Mouse (Mus musculus) liver, embryonic 15.5 days (tissue): ENCODE results near the gene Haus6. TPM values are rescaled to one million over a fixed set of nuclear protein-coding genes. Genes with fewer than 3 reads are reported as not detected.

Experiments
- ATAC-seq: fragments of 200-750 bp; cut with Nextera tagmentation; 2 replicates; pipeline ENCODE4 v1.8.0; 2017; ENCODE audit warnings: moderate number of reproducible peaks, mild to moderate bottlenecking, moderate library complexity; ENCODE audit not compliant: insufficient read depth
- H3K27ac ChIP-seq: fragments of 300-500 bp; sonication (generic); replicated peaks from 2 replicates; pipeline ENCODE4 v1.5.1; 2015; ENCODE audit warnings: mild to moderate bottlenecking, inconsistent platforms
- H3K27me3 ChIP-seq: fragments of 300-500 bp; sonication (generic); 2 replicates; pipeline ENCODE4 v1.6.1; 2015; ENCODE audit warnings: mild to moderate bottlenecking, inconsistent platforms
- H3K36me3 ChIP-seq: fragments of 300-500 bp; sonication (generic); replicated peaks from 2 replicates; pipeline ENCODE4 v1.6.1; 2015; ENCODE audit warnings: moderate library complexity, mild to moderate bottlenecking, inconsistent platforms
- H3K4me1 ChIP-seq: fragments of 300-500 bp; sonication (generic); replicated peaks from 2 replicates; pipeline ENCODE4 v1.6.1; 2015; ENCODE audit warnings: inconsistent platforms
- H3K4me2 ChIP-seq: fragments of 300-500 bp; sonication (generic); 2 replicates; pipeline ENCODE4 v1.6.1; 2015; ENCODE audit warnings: moderate library complexity, mild to moderate bottlenecking, inconsistent platforms
- H3K4me3 ChIP-seq: fragments of 300-500 bp; sonication (generic); replicated peaks from 2 replicates; pipeline ENCODE4 v1.5.1; 2015; ENCODE audit warnings: mild to moderate bottlenecking, inconsistent platforms
- H3K9ac ChIP-seq: fragments of 300-500 bp; sonication (generic); 2 replicates; pipeline ENCODE4 v1.6.1; 2015; ENCODE audit warnings: moderate library complexity, mild to moderate bottlenecking, inconsistent platforms
- H3K9me3 ChIP-seq: fragments of 300-500 bp; sonication (generic); replicated peaks from 2 replicates; pipeline ENCODE4 v1.6.1; 2016; ENCODE audit warnings: inconsistent platforms
- WGBS: fragments of 180-500 bp; shearing (Covaris S2); methylation state at CpG from one replicate; pipeline ENCODE4 v1.1.7; 2015; ENCODE audit warnings: mixed read lengths; ENCODE audit not compliant: insufficient replicate concordance; 5-methylcytosine and 5-hydroxymethylcytosine counted together
- polyA plus RNA-seq: library from polyadenylated mRNA; unstranded; fragments of >200 nt; fragmentation: Nextera tagmentation; extraction: Ambion mirVana; gene quantifications from 2 replicates; pipeline ENCODE4 v1.2.1, GENCODE M21; 2015

The Haus6 gene
- polyA plus RNA-seq, 1 experiment from 2014 or later: 11.4 TPM

- no peak for ATAC-seq
- H3K9ac ChIP-seq: no peak overlapping the region
- WGBS: 75% methylated on average over 5 of the region's 5 CpGs
Observed at GRCm38 (mm10) chr4:86538936-86539335, 72.9 kb downstream of the Haus6 start.

DNA sequence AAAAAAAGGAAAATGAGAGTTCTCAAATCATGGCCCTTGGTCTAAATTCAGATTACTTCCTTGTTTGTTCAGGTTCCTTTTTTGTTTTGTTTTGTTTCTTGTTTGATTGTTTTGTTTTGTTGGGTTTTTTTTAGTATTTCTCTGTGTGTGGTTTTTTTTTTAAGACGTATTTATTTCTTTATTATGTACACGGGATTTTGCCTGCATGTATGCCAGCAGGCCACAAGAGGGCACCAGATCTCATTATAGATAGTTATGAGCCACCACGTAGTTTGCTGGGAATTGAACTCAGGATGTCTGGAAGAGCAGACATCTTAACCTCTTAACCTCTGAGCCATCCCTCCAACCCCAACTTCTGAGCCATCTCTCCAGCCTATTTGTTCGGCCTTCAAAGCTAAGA, 73.9 kb downstream of the Haus6 start:
- no peak for ATAC-seq
- WGBS: 20% methylated on average over 4 of the region's 4 CpGs
- no peaks in the 10 kb centered on the region for H3K4me1 ChIP-seq
- H3K27me3 ChIP-seq: no peaks in the 10 kb centered on the region
- H3K36me3 ChIP-seq: no peaks in the 10 kb centered on the region
- H3K9me3 ChIP-seq: no peaks in the 10 kb centered on the region
- no peak overlapping the region for H3K9ac ChIP-seq
- no peak overlapping the region for H3K4me2 ChIP-seq
- H3K4me3 ChIP-seq: no peak overlapping the region
- no peak overlapping the region for H3K27ac ChIP-seq

More at GRCm38 (mm10) chr4:86538936-86539335, 72.9 kb downstream of the Haus6 start:
- Histone ChIP-seq H3K4me2 (no peak overlapping the region), H3K36me3 (no peaks in the 10 kb centered on the region), H3K9me3 (no peaks in the 10 kb centered on the region), H3K4me3 (no peak overlapping the region), H3K4me1 (no peaks in the 10 kb centered on the region), H3K27ac (no peak overlapping the region), H3K27me3 (no peaks in the 10 kb centered on the region)

DNA sequence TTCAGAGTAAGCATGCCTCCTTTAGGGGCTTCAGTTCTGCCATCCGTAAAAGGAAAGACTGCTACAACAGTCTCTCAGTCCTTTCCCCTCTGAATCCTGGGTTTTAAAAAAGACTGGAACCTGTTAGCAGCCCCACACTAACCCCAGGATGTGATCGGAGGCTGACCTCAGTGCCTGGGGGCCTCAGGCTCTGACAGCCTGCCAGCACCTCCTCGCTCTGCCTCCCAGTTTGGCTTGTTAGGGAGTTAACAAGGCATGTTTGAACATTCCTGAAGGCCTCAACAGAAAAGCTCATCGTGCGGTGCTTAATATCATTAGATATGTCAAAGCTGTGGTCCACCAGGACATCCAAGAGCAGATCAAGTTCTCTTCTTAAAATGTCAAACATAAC, 77.8 kb downstream of the Haus6 start:
- Histone ChIP-seq H3K27me3 (no peaks in the 10 kb centered on the region), H3K27ac (no peak overlapping the region), H3K36me3 (no peaks in the 10 kb centered on the region), H3K9me3 (no peaks in the 10 kb centered on the region), H3K4me1 (no peaks in the 10 kb centered on the region), H3K4me3 (no peak overlapping the region), H3K9ac (no peak overlapping the region), H3K4me2 (no peak overlapping the region)
- no peak for ATAC-seq
- whole genome bisulfite sequencing: 65% methylated on average over 5 of the region's 5 CpGs

DNA sequence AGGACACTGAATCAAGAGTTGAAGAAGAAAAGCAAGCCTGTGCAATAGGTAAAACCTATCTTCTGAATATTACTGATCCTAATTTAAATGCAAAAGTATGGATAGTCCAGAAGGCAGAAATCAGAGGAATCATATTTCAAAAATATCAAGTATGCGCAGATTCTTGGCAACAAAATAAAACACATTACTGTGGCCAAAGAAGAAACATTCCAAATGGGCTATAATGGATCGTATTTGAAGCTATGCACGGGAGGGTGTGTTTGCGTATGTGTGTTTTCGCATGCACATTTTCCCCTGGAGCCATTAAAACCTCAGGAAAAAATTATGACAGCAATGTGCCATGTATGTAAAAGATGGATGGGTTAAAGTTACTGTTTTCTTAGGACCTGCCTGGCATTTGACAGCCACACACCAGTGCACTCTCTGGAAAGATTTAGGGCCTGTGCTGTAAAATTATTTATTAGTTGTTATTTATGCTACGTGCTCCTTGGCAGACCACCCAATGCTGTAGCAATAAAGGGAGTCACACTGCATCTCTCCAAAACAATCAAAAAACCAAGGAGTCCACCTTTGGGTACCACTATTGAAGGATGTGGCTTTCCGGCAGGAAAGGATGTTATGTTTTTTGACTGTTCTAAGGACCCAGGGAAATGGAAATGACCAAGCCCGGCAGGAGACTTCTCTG, 78.3 kb downstream of the Haus6 start:
- Histone ChIP-seq H3K27ac (no peak overlapping the region), H3K9ac (no peak overlapping the region), H3K4me1 (no peaks in the 10 kb centered on the region), H3K4me2 (no peak overlapping the region), H3K36me3 (no peaks in the 10 kb centered on the region), H3K9me3 (no peaks in the 10 kb centered on the region), H3K27me3 (no peaks in the 10 kb centered on the region), H3K4me3 (no peak overlapping the region)
- no peak for ATAC-seq
- WGBS: 67% methylated on average over 8 of the region's 8 CpGs

DNA sequence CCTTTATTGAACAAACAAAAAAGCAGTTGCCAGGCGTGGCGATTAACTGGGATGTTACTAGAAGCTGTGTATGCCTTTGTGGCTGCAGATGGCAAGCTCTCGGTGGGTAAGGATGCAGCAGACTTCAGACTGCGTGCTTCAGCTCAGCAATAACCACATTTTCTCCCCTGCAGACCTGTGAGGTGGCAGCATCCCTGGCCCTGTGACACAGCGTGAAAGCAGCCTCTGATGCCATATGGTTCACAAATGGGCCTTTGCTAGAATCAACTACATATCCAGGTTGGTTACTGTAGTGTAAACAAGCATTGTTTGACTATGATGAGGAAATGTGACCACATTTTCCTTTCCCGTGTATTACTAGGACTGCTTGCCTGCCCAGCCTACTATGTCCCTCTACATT, 82.7 kb downstream of the Haus6 start:
- ATAC-seq: no peak
- Histone ChIP-seq H3K36me3 (no peaks in the 10 kb centered on the region), H3K9me3 (no peaks in the 10 kb centered on the region), H3K4me3 (no peak overlapping the region), H3K27ac (no peak overlapping the region), H3K4me2 (no peak overlapping the region), H3K27me3 (no peaks in the 10 kb centered on the region), H3K9ac (no peak overlapping the region), H3K4me1 (no peaks in the 10 kb centered on the region)
- WGBS: 51% methylated on average over 6 of the region's 6 CpGs

Other genes starting within 250 kb of the Haus6 start
- gene Saxo1, start 53.7 kb downstream of the Haus6 start, polyA plus RNA-seq: not detected in 2 replicates
- gene Rraga, start 36.4 kb downstream of the Haus6 start, polyA plus RNA-seq: 25.2 and 26.3 TPM in 2 replicates
- 154 and 163 TPM in 2 replicates for gene Plin2, start 58.0 kb upstream of the Haus6 start, polyA plus RNA-seq
- gene Dennd4c, start 136.5 kb upstream of the Haus6 start, polyA plus RNA-seq: 1.9 and 2.1 TPM in 2 replicates
- gene Rps6, start 245.4 kb upstream of the Haus6 start, polyA plus RNA-seq: 402 and 431 TPM in 2 replicates